Mouse (Mus musculus): ENCODE measurements around the gene Mycbp2. TPM values are rescaled to one million over a fixed set of nuclear protein-coding genes. Genes with fewer than 3 reads are reported as not detected.

Mycbp2 gene
- polyA plus RNA-seq, 1 experiment from 2014 or later, result 60.0 TPM

- Histone ChIP-seq H3K9me3 (ENCODE audit: control insufficient read depth, low read length) (no peaks in the 10 kb centered on the region), H3K9ac (ENCODE audit: low read depth, low read length) (no peak overlapping the region), H3K4me1 (ENCODE audit: control insufficient read depth, insufficient read depth, low read depth, low read length) (no peaks in the 10 kb centered on the region; the same call in 1 of the 2 replicates), H3K4me3 (ENCODE audit: low read length) (no peak overlapping the region), H3K4me2 (ENCODE audit: low read length) (no peak overlapping the region), H3K36me3 (ENCODE audit: control insufficient read depth, insufficient read depth, low read length) (no peaks in the 10 kb centered on the region), H3K27ac (ENCODE audit: low read depth, low read length) (no peak overlapping the region), H3K27me3 (replicated peaks; ENCODE audit: control insufficient read depth, insufficient read depth, low read length) (no peaks in the 10 kb centered on the region)
- no peak for ATAC-seq
- WGBS, result 68% methylated on average over 3 of the region's 3 CpGs
Measured at GRCm38 (mm10) chr14:103356066-103356465, 9.5 kb upstream of the Mycbp2 start.

GRCm38 (mm10) chr14:103354396-103355352, 8.1 kb upstream of the Mycbp2 start:
- peak overlapping the region; percentile 39 for H3K4me2 ChIP-seq (ENCODE audit: low read length)
- no peak overlapping the region for H3K27ac ChIP-seq (ENCODE audit: low read depth, low read length)
- no peaks in the 10 kb centered on the region for H3K36me3 ChIP-seq (ENCODE audit: control insufficient read depth, insufficient read depth, low read length)
- no peak overlapping the region for H3K4me3 ChIP-seq (ENCODE audit: low read length)
- no peak for ATAC-seq
- H3K4me1 ChIP-seq (ENCODE audit: control insufficient read depth, insufficient read depth, low read depth, low read length), result no peaks in the 10 kb centered on the region; the same call in 1 of the 2 replicates
- no peaks in the 10 kb centered on the region for H3K27me3 ChIP-seq (replicated peaks; ENCODE audit: control insufficient read depth, insufficient read depth, low read length)
- no peaks in the 10 kb centered on the region for H3K9me3 ChIP-seq (ENCODE audit: control insufficient read depth, low read length)
- 29% methylated on average over 16 of the region's 18 CpGs for WGBS
- no peak overlapping the region; the same call in 1 of the 2 replicates for H3K9ac ChIP-seq (ENCODE audit: low read depth, low read length)

DNA sequence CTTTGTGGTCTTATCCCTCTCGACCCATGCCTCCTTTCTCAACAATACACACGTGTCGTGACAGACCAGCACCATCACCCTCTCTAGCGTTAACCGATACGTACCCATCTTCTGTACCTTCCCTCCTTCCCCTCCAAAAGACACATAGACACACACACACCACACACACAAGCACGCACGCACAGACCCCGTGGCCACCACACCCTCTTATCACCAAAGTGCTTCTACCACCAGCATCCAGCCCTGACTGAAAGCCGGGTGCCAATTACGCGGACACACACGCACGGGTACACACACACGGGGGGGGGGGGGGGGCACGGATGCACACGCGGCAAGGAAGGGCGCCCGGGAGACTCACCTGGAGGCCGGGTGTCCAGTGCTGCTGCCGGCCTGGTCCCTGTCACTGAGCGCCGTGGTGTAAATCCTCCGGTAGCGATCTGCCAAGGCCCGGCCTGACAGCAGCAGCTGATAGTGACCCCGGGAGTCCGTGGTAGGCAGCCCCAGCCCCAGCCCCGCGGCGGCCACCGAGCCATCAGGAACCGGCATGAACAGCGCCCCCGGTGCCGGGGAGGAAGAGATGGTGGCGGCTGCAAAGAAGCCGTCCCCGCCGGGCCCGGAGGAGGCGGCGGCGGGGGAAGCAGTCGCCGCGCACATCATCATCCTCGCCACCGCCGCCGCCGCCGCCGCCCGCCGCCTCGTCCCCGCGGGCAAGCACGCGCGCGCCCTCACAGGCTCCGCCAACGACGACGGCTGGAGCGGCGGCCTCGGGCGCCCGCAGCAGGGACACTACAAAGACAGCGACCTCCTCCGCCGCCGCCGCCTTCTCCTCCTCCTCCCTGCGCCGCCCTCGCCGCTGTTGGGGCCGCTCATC, 521 bp downstream of the Mycbp2 start:
- Histone ChIP-seq H3K27ac (ENCODE audit: low read depth, low read length) (peak overlapping the region; percentile 98), H3K27me3 (replicated peaks; ENCODE audit: control insufficient read depth, insufficient read depth, low read length) (no peaks in the 10 kb centered on the region), H3K36me3 (ENCODE audit: control insufficient read depth, insufficient read depth, low read length) (no peaks in the 10 kb centered on the region), H3K4me2 (ENCODE audit: low read length) (peak overlapping the region; percentile 59), H3K9ac (ENCODE audit: low read depth, low read length) (peak overlapping the region; percentile 92), H3K4me1 (ENCODE audit: control insufficient read depth, insufficient read depth, low read depth, low read length) (peaks cover 25% of the 10 kb centered on the region), H3K4me3 (ENCODE audit: low read length) (peak overlapping the region; percentile 85), H3K9me3 (ENCODE audit: control insufficient read depth, low read length) (no peaks in the 10 kb centered on the region)
- WGBS, result under 1% methylated on average over 47 of the region's 83 CpGs
- peak; percentile 41 for ATAC-seq

DNA sequence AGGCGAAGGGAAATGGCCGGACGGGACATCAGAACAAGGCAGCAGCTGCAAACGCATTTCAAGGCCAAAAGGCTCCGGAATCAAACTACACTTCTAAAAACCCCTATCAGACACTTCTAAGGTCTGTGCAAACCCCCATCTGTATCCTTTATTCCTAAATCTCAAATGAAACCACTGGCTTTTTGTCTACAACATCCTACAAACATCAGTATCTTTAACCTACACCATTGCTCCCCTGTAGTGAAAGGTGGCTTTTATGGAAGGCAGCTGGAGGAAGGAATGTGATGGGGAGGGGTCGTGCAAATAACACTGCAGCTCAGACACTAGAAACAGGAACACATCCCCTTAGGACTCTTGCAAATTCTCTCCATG, 1.1 kb downstream of the Mycbp2 start:
- H3K9me3 ChIP-seq (ENCODE audit: control insufficient read depth, low read length), result no peaks in the 10 kb centered on the region
- ATAC-seq, result no peak
- H3K27me3 ChIP-seq (replicated peaks; ENCODE audit: control insufficient read depth, insufficient read depth, low read length), result no peaks in the 10 kb centered on the region
- H3K9ac ChIP-seq (ENCODE audit: low read depth, low read length), result peak overlapping the region; percentile 92
- H3K27ac ChIP-seq (ENCODE audit: low read depth, low read length), result peak overlapping the region; percentile 98
- H3K4me3 ChIP-seq (ENCODE audit: low read length), result peak overlapping the region; percentile 85
- no peaks in the 10 kb centered on the region for H3K36me3 ChIP-seq (ENCODE audit: control insufficient read depth, insufficient read depth, low read length)
- peak overlapping the region; percentile 59 for H3K4me2 ChIP-seq (ENCODE audit: low read length)
- H3K4me1 ChIP-seq (ENCODE audit: control insufficient read depth, insufficient read depth, low read depth, low read length), result peaks cover 25% of the 10 kb centered on the region
- WGBS, result 3% methylated on average over 6 of the region's 6 CpGs

GRCm38 (mm10) chr14:103345011-103345410, 1.6 kb downstream of the Mycbp2 start:
- no peaks in the 10 kb centered on the region for H3K9me3 ChIP-seq (ENCODE audit: control insufficient read depth, low read length)
- peak overlapping the region; percentile 59 for H3K4me2 ChIP-seq (ENCODE audit: low read length)
- no peaks in the 10 kb centered on the region for H3K27me3 ChIP-seq (replicated peaks; ENCODE audit: control insufficient read depth, insufficient read depth, low read length)
- H3K4me3 ChIP-seq (ENCODE audit: low read length), result peak overlapping the region; percentile 85
- no peak overlapping the region for H3K27ac ChIP-seq (ENCODE audit: low read depth, low read length)
- peak overlapping the region; percentile 92 for H3K9ac ChIP-seq (ENCODE audit: low read depth, low read length)
- no peaks in the 10 kb centered on the region for H3K36me3 ChIP-seq (ENCODE audit: control insufficient read depth, insufficient read depth, low read length)
- H3K4me1 ChIP-seq (ENCODE audit: control insufficient read depth, insufficient read depth, low read depth, low read length), result peaks cover 25% of the 10 kb centered on the region
- WGBS, result 47% methylated on average over 2 of the region's 2 CpGs
- ATAC-seq, result no peak

DNA sequence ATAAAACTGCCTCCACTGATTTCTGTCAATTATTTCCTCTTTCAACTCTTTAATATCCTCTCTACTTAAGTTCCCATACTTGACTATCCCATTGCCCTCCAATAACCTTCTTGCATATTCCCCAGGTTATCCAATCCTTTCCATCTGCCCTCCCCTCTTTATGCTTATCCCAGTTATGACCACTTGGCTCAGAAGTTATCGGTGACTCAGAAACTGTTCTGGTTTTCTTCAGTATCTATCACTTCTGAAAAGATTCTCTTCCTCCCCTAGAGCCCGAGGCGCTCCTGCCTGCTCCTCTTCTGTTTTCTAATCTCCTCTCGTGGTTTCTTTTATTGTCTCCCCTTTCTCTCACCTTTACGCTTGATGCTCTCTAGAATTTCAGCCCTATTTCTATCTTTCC, 2.8 kb downstream of the Mycbp2 start:
- no peaks in the 10 kb centered on the region for H3K27me3 ChIP-seq (replicated peaks; ENCODE audit: control insufficient read depth, insufficient read depth, low read length)
- 59% methylated on average over 5 of the region's 5 CpGs for WGBS
- no peak for ATAC-seq
- no peak overlapping the region for H3K9ac ChIP-seq (ENCODE audit: low read depth, low read length)
- peaks cover 25% of the 10 kb centered on the region for H3K4me1 ChIP-seq (ENCODE audit: control insufficient read depth, insufficient read depth, low read depth, low read length)
- H3K4me2 ChIP-seq (ENCODE audit: low read length), result peak overlapping the region; percentile 53
- no peak overlapping the region for H3K27ac ChIP-seq (ENCODE audit: low read depth, low read length)
- 0 out of 2 replicates have a peak, but pooled peaks cover 2% of the 10 kb centered on the region for H3K36me3 ChIP-seq (ENCODE audit: control insufficient read depth, insufficient read depth, low read length)
- no peaks in the 10 kb centered on the region for H3K9me3 ChIP-seq (ENCODE audit: control insufficient read depth, low read length)
- peak overlapping the region; percentile 18; the same call in 1 of the 2 replicates for H3K4me3 ChIP-seq (ENCODE audit: low read length)

GRCm38 (mm10) chr14:103341385-103342294, 5.0 kb downstream of the Mycbp2 start:
- 0 out of 2 replicates have a peak, but pooled peaks cover 2% of the 10 kb centered on the region for H3K36me3 ChIP-seq (ENCODE audit: control insufficient read depth, insufficient read depth, low read length)
- H3K27me3 ChIP-seq (replicated peaks; ENCODE audit: control insufficient read depth, insufficient read depth, low read length), result no peaks in the 10 kb centered on the region
- no peak overlapping the region for H3K4me2 ChIP-seq (ENCODE audit: low read length)
- H3K9me3 ChIP-seq (ENCODE audit: control insufficient read depth, low read length), result no peaks in the 10 kb centered on the region
- peaks cover 23% of the 10 kb centered on the region for H3K4me1 ChIP-seq (ENCODE audit: control insufficient read depth, insufficient read depth, low read depth, low read length)
- H3K9ac ChIP-seq (ENCODE audit: low read depth, low read length), result no peak overlapping the region
- no peak overlapping the region for H3K4me3 ChIP-seq (ENCODE audit: low read length)
- WGBS, result 91% methylated on average over 1 of the region's 1 CpGs
- H3K27ac ChIP-seq (ENCODE audit: low read depth, low read length), result no peak overlapping the region
- ATAC-seq, result no peak

- over 99% methylated on average over 4 of the region's 4 CpGs for WGBS
- H3K27ac ChIP-seq (ENCODE audit: low read depth, low read length), result no peak overlapping the region
- ATAC-seq, result no peak
- no peaks in the 10 kb centered on the region for H3K4me1 ChIP-seq (ENCODE audit: control insufficient read depth, insufficient read depth, low read depth, low read length)
- H3K27me3 ChIP-seq (replicated peaks; ENCODE audit: control insufficient read depth, insufficient read depth, low read length), result no peaks in the 10 kb centered on the region
- no peak overlapping the region for H3K9ac ChIP-seq (ENCODE audit: low read depth, low read length)
- H3K36me3 ChIP-seq (ENCODE audit: control insufficient read depth, insufficient read depth, low read length), result peaks cover 21% of the 10 kb centered on the region
- H3K9me3 ChIP-seq (ENCODE audit: control insufficient read depth, low read length), result no peaks in the 10 kb centered on the region
- no peak overlapping the region for H3K4me3 ChIP-seq (ENCODE audit: low read length)
- no peak overlapping the region for H3K4me2 ChIP-seq (ENCODE audit: low read length)
Measured at GRCm38 (mm10) chr14:103312926-103313325, 33.7 kb downstream of the Mycbp2 start.
